Mouse (Mus musculus) colon, adult 2 months (tissue): Measurements from ENCODE around the gene Olfr821. TPM values are rescaled to one million over a fixed set of nuclear protein-coding genes. Genes with fewer than 3 reads are reported as not detected.

Source experiments
- polyA plus RNA-seq: library from polyadenylated mRNA; depleted of rRNA; stranded (reverse); fragments of >200 nt; gene quantifications from 2 replicates; pipeline ENCODE4 v1.2.3, GENCODE M21; 2012; rRNA removed

The Olfr821 gene
- polyA plus RNA-seq: not detected in 2 replicates

DNA sequence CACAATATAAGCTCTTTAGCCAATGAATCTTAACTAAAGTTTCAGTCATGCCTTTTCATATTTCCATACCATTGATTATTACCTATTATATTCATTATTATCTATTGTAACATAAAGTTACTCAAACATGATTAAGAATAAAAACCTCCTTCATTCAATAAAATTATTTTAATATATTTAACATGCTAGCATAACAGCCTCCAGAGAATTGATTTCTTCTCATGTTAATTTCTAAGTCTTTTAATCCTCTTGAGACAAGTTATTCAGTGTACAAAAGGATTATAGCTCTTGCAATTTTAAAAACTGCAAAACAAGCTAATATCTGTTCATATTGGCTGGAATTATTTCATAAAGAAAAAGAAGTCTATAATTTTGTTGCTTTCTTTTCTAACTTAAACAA is at the start of gene Olfr821:
Olfr821 (plus strand) TSS at position 301 of the 400 bp plus-strand sequence.

DNA sequence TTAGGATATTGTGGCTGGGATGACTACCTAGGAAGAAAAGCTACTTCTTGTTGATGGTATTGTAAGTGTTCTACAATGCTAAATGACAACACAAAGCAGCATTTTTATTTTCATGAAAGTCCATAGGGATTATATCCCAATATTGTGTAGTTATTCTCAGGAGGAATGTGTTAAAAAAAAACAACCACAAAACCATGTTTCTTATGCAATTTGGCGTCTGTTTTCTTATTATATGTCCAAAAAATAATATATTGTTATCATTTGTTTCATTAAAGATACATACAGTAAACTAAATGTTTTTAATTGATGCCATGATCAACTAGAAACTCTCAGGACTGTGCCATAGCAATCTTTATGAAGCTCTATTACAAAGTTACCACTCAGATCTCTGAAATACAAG is 45.2 kb upstream of the Olfr821 start, which contains the start of gene Gm10310:
Gm10310 (minus strand) TSS at position 101 of the 400 bp plus-strand sequence.

DNA sequence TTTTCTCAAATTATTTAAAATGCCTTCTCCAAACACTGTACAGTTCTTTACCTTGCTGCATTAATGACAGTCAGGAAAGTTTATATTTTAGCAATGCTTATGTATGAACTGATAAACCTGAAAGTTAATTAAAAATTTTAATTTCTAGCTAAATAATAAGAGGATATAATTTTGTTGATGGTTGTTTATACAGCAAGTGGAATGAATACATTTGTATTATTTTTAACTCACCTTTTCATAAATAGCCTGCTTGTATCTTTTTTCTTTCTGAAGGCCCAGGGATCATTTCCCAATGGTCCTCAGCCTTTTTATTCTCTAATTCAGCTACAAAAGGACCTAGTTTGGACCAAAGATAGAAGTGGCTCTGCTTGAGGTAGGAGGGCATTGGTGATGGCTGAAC is 17.8 kb upstream of the Olfr821 start, which contains the start of gene Olfr820:
Olfr820 (plus strand) TSS at position 301 of the 400 bp plus-strand sequence.

DNA sequence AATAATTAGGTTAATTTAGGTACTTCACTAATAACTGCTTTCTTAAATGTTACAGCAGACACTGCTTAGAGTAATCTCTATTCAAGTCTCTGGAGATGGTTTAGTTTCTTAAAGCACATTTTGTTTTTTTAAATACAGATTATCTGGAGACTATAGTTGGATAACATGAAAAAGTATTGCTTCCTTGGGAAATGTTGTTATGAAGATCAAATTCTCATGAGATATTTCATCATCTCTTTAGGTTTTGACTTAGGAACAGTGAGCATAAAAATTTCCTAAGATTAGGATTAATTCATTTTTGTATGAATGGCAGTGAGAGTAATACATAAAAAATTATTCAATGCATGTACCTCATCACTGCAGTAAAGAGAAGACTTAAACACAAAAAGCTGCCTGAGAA is 40.8 kb downstream of the Olfr821 start, which contains the start of gene Olfr822:
Olfr822 (plus strand) TSS at position 301 of the 400 bp plus-strand sequence.

Other genes with a start within 250 kb of the Olfr821 start
- gene Olfr810, start 235.4 kb upstream of the Olfr821 start, polyA plus RNA-seq: not detected in 2 replicates
- not detected in 2 replicates for gene Olfr811, start 226.0 kb upstream of the Olfr821 start, polyA plus RNA-seq
- gene Olfr812, start 184.3 kb upstream of the Olfr821 start, polyA plus RNA-seq: not detected in 2 replicates
- not detected in 2 replicates for gene Olfr813, start 175.0 kb upstream of the Olfr821 start, polyA plus RNA-seq
- gene Olfr814, start 150.5 kb upstream of the Olfr821 start, polyA plus RNA-seq: not detected in 2 replicates
- gene Olfr815, start 124.5 kb upstream of the Olfr821 start, polyA plus RNA-seq: not detected in 2 replicates
- gene Olfr816, start 114.8 kb upstream of the Olfr821 start, polyA plus RNA-seq: not detected in 2 replicates
- not detected in 2 replicates for gene Olfr818, start 81.2 kb upstream of the Olfr821 start, polyA plus RNA-seq
- not detected in 2 replicates for gene Olfr819, start 63.1 kb upstream of the Olfr821 start, polyA plus RNA-seq
- not detected in 2 replicates for gene Olfr247, start 54.2 kb upstream of the Olfr821 start, polyA plus RNA-seq
- not detected in 2 replicates for gene Gm10310, start 45.3 kb upstream of the Olfr821 start, polyA plus RNA-seq
- not detected in 2 replicates for gene Olfr820, start 17.7 kb upstream of the Olfr821 start, polyA plus RNA-seq
- gene Olfr822, start 40.9 kb downstream of the Olfr821 start, polyA plus RNA-seq: not detected in 2 replicates
- gene Olfr823, start 85.0 kb downstream of the Olfr821 start, polyA plus RNA-seq: not detected in 2 replicates
- gene Olfr824, start 99.7 kb downstream of the Olfr821 start, polyA plus RNA-seq: not detected in 2 replicates
- not detected in 2 replicates for gene Olfr825, start 136.4 kb downstream of the Olfr821 start, polyA plus RNA-seq
- gene Olfr826, start 153.8 kb downstream of the Olfr821 start, polyA plus RNA-seq: not detected in 2 replicates
- not detected in 2 replicates for gene Olfr827, start 184.1 kb downstream of the Olfr821 start, polyA plus RNA-seq
- not detected in 2 replicates for gene Neurod4, start 249.9 kb downstream of the Olfr821 start, polyA plus RNA-seq